Mouse (Mus musculus): ENCODE results near the gene Zfp950. TPM values are rescaled to one million over a fixed set of nuclear protein-coding genes. Genes with fewer than 3 reads are reported as not detected.
A peak's percentile ranks its signal among the peaks of the same experiment; 100 is the strongest.

The Zfp950 gene
- polyA plus RNA-seq, 1 experiment = 2.6 TPM

GRCm38 (mm10) chr19:61090541-61090940, 50.1 kb downstream of the Zfp950 start:
- H3ac ChIP-seq (ENCODE audit: control insufficient read depth, insufficient read length, low read depth) = no peak overlapping the region
- no peaks in the 10 kb centered on the region for H3K79me2 ChIP-seq (ENCODE audit: control insufficient read depth, insufficient read depth)
- H3K36me3 ChIP-seq (ENCODE audit: control insufficient read depth, insufficient read depth) = no peaks in the 10 kb centered on the region
- H3K4me3 ChIP-seq (ENCODE audit: insufficient read depth, poor library complexity, severe bottlenecking) = no peak overlapping the region
- H3K79me3 ChIP-seq (ENCODE audit: low read depth) = no peaks in the 10 kb centered on the region
- no peak for TF ChIP-seq FOSL1 (IDR thresholded peaks at IDR 0.05; ENCODE audit: insufficient read depth, low read length, poor library complexity, severe bottlenecking)
- TF ChIP-seq CEBPB (IDR thresholded peaks at IDR 0.05; ENCODE audit: low read depth) = no peak
- TF ChIP-seq USF1 (IDR thresholded peaks at IDR 0.05; ENCODE audit: low read depth) = no peak
- TF ChIP-seq MYOG (IDR thresholded peaks at IDR 0.05; ENCODE audit: control insufficient read depth, extremely low read depth, insufficient read length) = no peak
- TF ChIP-seq CTCF (IDR thresholded peaks at IDR 0.05; ENCODE audit: control insufficient read depth, insufficient read depth, insufficient read length) = no peak
- no peak for TF ChIP-seq MYOD1 (IDR thresholded peaks at IDR 0.05; ENCODE audit: control insufficient read depth, insufficient read length, low read depth)
- TF ChIP-seq MAX (IDR thresholded peaks at IDR 0.05) = no peak
- H3K27me3 ChIP-seq (ENCODE audit: control insufficient read depth, insufficient read depth, insufficient read length) = no peaks in the 10 kb centered on the region

DNA sequence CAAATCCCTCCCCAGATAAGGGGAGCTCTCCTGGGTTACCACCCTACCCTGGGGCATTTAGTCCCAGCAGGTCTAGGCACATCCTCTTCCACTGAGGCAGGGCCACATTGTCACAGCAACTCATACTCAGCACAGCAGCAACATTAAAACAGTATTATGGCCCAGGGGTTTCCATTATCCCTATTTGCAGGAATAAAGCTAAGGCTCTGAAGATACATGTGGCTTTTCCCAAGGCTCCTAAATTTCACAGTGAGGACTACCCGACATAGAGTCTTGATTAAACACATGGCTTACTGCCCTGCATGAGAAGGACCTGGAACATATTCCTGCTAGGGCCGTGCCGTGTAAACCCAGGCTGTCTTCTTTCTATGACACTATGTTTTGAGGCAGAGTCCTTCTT, 51.6 kb downstream of the Zfp950 start:
- Histone ChIP-seq H3K79me2 (ENCODE audit: control insufficient read depth, insufficient read depth) (no peaks in the 10 kb centered on the region), H3ac (ENCODE audit: control insufficient read depth, insufficient read length, low read depth) (no peak overlapping the region), H3K79me3 (ENCODE audit: low read depth) (no peaks in the 10 kb centered on the region), H3K4me3 (ENCODE audit: insufficient read depth, poor library complexity, severe bottlenecking) (no peak overlapping the region), H3K36me3 (ENCODE audit: control insufficient read depth, insufficient read depth) (no peaks in the 10 kb centered on the region), H3K27me3 (ENCODE audit: control insufficient read depth, insufficient read depth, insufficient read length) (no peaks in the 10 kb centered on the region)
- TF ChIP-seq FOSL1 (IDR thresholded peaks at IDR 0.05; ENCODE audit: insufficient read depth, low read length, poor library complexity, severe bottlenecking) (no peak), MYOG (IDR thresholded peaks at IDR 0.05; ENCODE audit: control insufficient read depth, extremely low read depth, insufficient read length) (no peak), MYOD1 (IDR thresholded peaks at IDR 0.05; ENCODE audit: control insufficient read depth, insufficient read length, low read depth) (no peak), MAX (IDR thresholded peaks at IDR 0.05) (no peak), CTCF (IDR thresholded peaks at IDR 0.05; ENCODE audit: control insufficient read depth, insufficient read depth, insufficient read length) (no peak)

DNA sequence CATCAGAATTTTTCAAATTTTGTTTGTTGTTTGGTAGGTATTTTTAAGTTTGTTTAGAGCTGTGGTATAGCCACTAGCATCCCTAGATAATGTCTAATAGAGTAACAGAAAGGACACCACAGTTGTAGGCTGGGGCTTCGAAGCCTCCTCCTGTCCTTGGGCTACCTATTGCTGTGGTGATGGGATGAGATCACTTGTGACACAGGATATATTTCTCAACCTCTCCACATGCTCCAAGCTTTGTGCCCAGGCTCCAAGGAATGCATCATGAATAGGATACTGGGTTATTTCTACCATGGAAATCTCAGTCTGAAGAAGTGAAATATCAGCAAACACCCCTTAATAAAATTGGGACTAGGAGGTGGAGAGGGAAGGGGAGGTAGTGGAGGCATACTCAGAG, 52.9 kb downstream of the Zfp950 start:
- TF ChIP-seq CEBPB (IDR thresholded peaks at IDR 0.05; ENCODE audit: low read depth) (no peak), MYOD1 (IDR thresholded peaks at IDR 0.05; ENCODE audit: control insufficient read depth, insufficient read length, low read depth) (no peak), MYOG (IDR thresholded peaks at IDR 0.05; ENCODE audit: control insufficient read depth, extremely low read depth, insufficient read length) (no peak), FOSL1 (IDR thresholded peaks at IDR 0.05; ENCODE audit: insufficient read depth, low read length, poor library complexity, severe bottlenecking) (no peak), MAX (IDR thresholded peaks at IDR 0.05) (no peak), USF1 (IDR thresholded peaks at IDR 0.05; ENCODE audit: low read depth) (no peak), CTCF (IDR thresholded peaks at IDR 0.05; ENCODE audit: control insufficient read depth, insufficient read depth, insufficient read length) (no peak)
- Histone ChIP-seq H3K79me3 (ENCODE audit: low read depth) (no peaks in the 10 kb centered on the region), H3ac (ENCODE audit: control insufficient read depth, insufficient read length, low read depth) (no peak overlapping the region), H3K79me2 (ENCODE audit: control insufficient read depth, insufficient read depth) (no peaks in the 10 kb centered on the region), H3K36me3 (ENCODE audit: control insufficient read depth, insufficient read depth) (no peaks in the 10 kb centered on the region), H3K4me3 (ENCODE audit: insufficient read depth, poor library complexity, severe bottlenecking) (no peak overlapping the region), H3K27me3 (ENCODE audit: control insufficient read depth, insufficient read depth, insufficient read length) (no peaks in the 10 kb centered on the region)

- no peaks in the 10 kb centered on the region for H3K79me3 ChIP-seq (ENCODE audit: low read depth)
- no peak overlapping the region for H3K4me3 ChIP-seq (ENCODE audit: insufficient read depth, poor library complexity, severe bottlenecking)
- H3K36me3 ChIP-seq (ENCODE audit: control insufficient read depth, insufficient read depth) = no peaks in the 10 kb centered on the region
- H3K27me3 ChIP-seq (ENCODE audit: control insufficient read depth, insufficient read depth, insufficient read length) = no peaks in the 10 kb centered on the region
- H3ac ChIP-seq (ENCODE audit: control insufficient read depth, insufficient read length, low read depth) = no peak overlapping the region
- no peak for TF ChIP-seq CEBPB (IDR thresholded peaks at IDR 0.05; ENCODE audit: low read depth)
- no peak for TF ChIP-seq CTCF (IDR thresholded peaks at IDR 0.05; ENCODE audit: control insufficient read depth, insufficient read depth, insufficient read length)
- TF ChIP-seq USF1 (IDR thresholded peaks at IDR 0.05; ENCODE audit: low read depth) = no peak
- TF ChIP-seq FOSL1 (IDR thresholded peaks at IDR 0.05; ENCODE audit: insufficient read depth, low read length, poor library complexity, severe bottlenecking) = no peak
- no peak for TF ChIP-seq MYOG (IDR thresholded peaks at IDR 0.05; ENCODE audit: control insufficient read depth, extremely low read depth, insufficient read length)
- no peak for TF ChIP-seq MAX (IDR thresholded peaks at IDR 0.05)
- no peak for TF ChIP-seq MYOD1 (IDR thresholded peaks at IDR 0.05; ENCODE audit: control insufficient read depth, insufficient read length, low read depth)
- H3K79me2 ChIP-seq (ENCODE audit: control insufficient read depth, insufficient read depth) = no peaks in the 10 kb centered on the region
These were observed 55.4 kb downstream of the Zfp950 start for GRCm38 (mm10) chr19:61085217-61085616.

GRCm38 (mm10) chr19:61084149-61084940, 56.3 kb downstream of the Zfp950 start:
- Histone ChIP-seq H3ac (ENCODE audit: control insufficient read depth, insufficient read length, low read depth) (no peak overlapping the region), H3K36me3 (ENCODE audit: control insufficient read depth, insufficient read depth) (no peaks in the 10 kb centered on the region), H3K27me3 (ENCODE audit: control insufficient read depth, insufficient read depth, insufficient read length) (no peaks in the 10 kb centered on the region), H3K79me3 (ENCODE audit: low read depth) (no peaks in the 10 kb centered on the region), H3K79me2 (ENCODE audit: control insufficient read depth, insufficient read depth) (no peaks in the 10 kb centered on the region), H3K4me3 (ENCODE audit: insufficient read depth, poor library complexity, severe bottlenecking) (no peak overlapping the region)
- TF ChIP-seq MYOG (IDR thresholded peaks at IDR 0.05; ENCODE audit: control insufficient read depth, extremely low read depth, insufficient read length) (no peak), CTCF (IDR thresholded peaks at IDR 0.05; ENCODE audit: control insufficient read depth, insufficient read depth, insufficient read length) (peak; percentile 41)

DNA sequence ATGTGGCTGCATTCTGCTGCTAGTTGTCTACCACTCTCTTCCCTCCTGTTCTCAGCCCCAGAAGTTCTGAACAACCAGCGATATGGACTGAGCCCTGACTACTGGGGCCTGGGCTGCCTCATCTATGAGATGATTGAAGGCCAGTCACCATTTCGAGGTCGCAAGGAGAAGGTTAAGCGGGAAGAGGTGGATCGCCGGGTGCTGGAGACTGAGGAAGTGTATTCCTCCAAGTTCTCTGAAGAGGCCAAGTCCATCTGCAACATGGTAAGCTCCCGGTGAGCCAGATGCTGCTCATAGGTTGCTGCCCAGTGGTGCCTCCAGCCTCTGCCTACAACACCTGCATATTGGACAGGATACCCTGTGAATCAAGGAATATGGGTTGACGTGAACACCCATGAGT, 57.6 kb downstream of the Zfp950 start:
- no peaks in the 10 kb centered on the region for H3K79me3 ChIP-seq (ENCODE audit: low read depth)
- H3ac ChIP-seq (ENCODE audit: control insufficient read depth, insufficient read length, low read depth) = no peak overlapping the region
- TF ChIP-seq USF1 (IDR thresholded peaks at IDR 0.05; ENCODE audit: low read depth) (no peak), MYOD1 (IDR thresholded peaks at IDR 0.05; ENCODE audit: control insufficient read depth, insufficient read length, low read depth) (no peak), CEBPB (IDR thresholded peaks at IDR 0.05; ENCODE audit: low read depth) (no peak), CTCF (IDR thresholded peaks at IDR 0.05; ENCODE audit: control insufficient read depth, insufficient read depth, insufficient read length) (no peak), MAX (IDR thresholded peaks at IDR 0.05) (no peak), FOSL1 (IDR thresholded peaks at IDR 0.05; ENCODE audit: insufficient read depth, low read length, poor library complexity, severe bottlenecking) (no peak), MYOG (IDR thresholded peaks at IDR 0.05; ENCODE audit: control insufficient read depth, extremely low read depth, insufficient read length) (no peak)
- H3K4me3 ChIP-seq (ENCODE audit: insufficient read depth, poor library complexity, severe bottlenecking) = no peak overlapping the region
- H3K27me3 ChIP-seq (ENCODE audit: control insufficient read depth, insufficient read depth, insufficient read length) = no peaks in the 10 kb centered on the region
- no peaks in the 10 kb centered on the region for H3K79me2 ChIP-seq (ENCODE audit: control insufficient read depth, insufficient read depth)
- H3K36me3 ChIP-seq (ENCODE audit: control insufficient read depth, insufficient read depth) = no peaks in the 10 kb centered on the region

Measured in C2C12 (cell line).